Mouse (Mus musculus): ENCODE measurements around the gene Atrnl1.
"Not testable (repeated sequence)": the region's sequence is repeated elsewhere in the genome, so short reads cannot be mapped to it uniquely, and the experiment has no call there.

Gene Atrnl1

GRCm38 (mm10) chr19:57816221-57816996 lies 205.6 kb downstream of the Atrnl1 start:
- DNase-seq (ENCODE audit: low read depth, low spot score) = peak; percentile 28

GRCm38 (mm10) chr19:57817736-57818135 lies 206.9 kb downstream of the Atrnl1 start:
- no peak for DNase-seq (ENCODE audit: low read depth, low spot score)

- no peak for DNase-seq (ENCODE audit: low read depth, low spot score)
Observed at GRCm38 (mm10) chr19:57823446-57823845, 212.6 kb downstream of the Atrnl1 start.

- peak; percentile 7 for DNase-seq (ENCODE audit: low read depth, low spot score)
Observed at GRCm38 (mm10) chr19:57825271-57826207, 214.7 kb downstream of the Atrnl1 start.

GRCm38 (mm10) chr19:57833083-57833482 lies 222.2 kb downstream of the Atrnl1 start:
- DNase-seq (ENCODE audit: low read depth, low spot score) = no peak

GRCm38 (mm10) chr19:57837882-57838281 lies 227.0 kb downstream of the Atrnl1 start:
- DNase-seq (ENCODE audit: low read depth, low spot score) = no peak

GRCm38 (mm10) chr19:57838546-57838945 lies 227.7 kb downstream of the Atrnl1 start:
- no peak for DNase-seq (ENCODE audit: low read depth, low spot score)

- DNase-seq (ENCODE audit: low read depth, low spot score) = no peak
Observed at GRCm38 (mm10) chr19:57849915-57850314, 239.1 kb downstream of the Atrnl1 start.

- DNase-seq (ENCODE audit: low read depth, low spot score) = no peak
Observed at GRCm38 (mm10) chr19:57868350-57868749, 257.5 kb downstream of the Atrnl1 start.

- DNase-seq (ENCODE audit: low read depth, low spot score) = no peak
Observed at GRCm38 (mm10) chr19:57870871-57871270, 260.0 kb downstream of the Atrnl1 start.

GRCm38 (mm10) chr19:57876057-57876456 lies 265.2 kb downstream of the Atrnl1 start:
- DNase-seq (ENCODE audit: low read depth, low spot score) = peak; percentile 31

- no peak for DNase-seq (ENCODE audit: low read depth, low spot score)
Observed at GRCm38 (mm10) chr19:57877343-57877742, 266.5 kb downstream of the Atrnl1 start.

GRCm38 (mm10) chr19:57878583-57878982 lies 267.7 kb downstream of the Atrnl1 start:
- DNase-seq (ENCODE audit: low read depth, low spot score) = no peak

GRCm38 (mm10) chr19:57879841-57880240 lies 269.0 kb downstream of the Atrnl1 start:
- not testable (repeated sequence) for DNase-seq (ENCODE audit: low read depth, low spot score)

- DNase-seq (ENCODE audit: low read depth, low spot score) = no peak
Observed at GRCm38 (mm10) chr19:57881927-57882326, 271.1 kb downstream of the Atrnl1 start.

GRCm38 (mm10) chr19:57888871-57889270 lies 278.0 kb downstream of the Atrnl1 start:
- DNase-seq (ENCODE audit: low read depth, low spot score) = no peak

GRCm38 (mm10) chr19:57889741-57890140 lies 278.9 kb downstream of the Atrnl1 start:
- DNase-seq (ENCODE audit: low read depth, low spot score) = no peak

GRCm38 (mm10) chr19:57890954-57891353 lies 280.1 kb downstream of the Atrnl1 start:
- no peak for DNase-seq (ENCODE audit: low read depth, low spot score)

- no peak for DNase-seq (ENCODE audit: low read depth, low spot score)
Observed at GRCm38 (mm10) chr19:57894191-57894590, 283.4 kb downstream of the Atrnl1 start.

- DNase-seq (ENCODE audit: low read depth, low spot score) = no peak
Observed at GRCm38 (mm10) chr19:57900037-57900436, 289.2 kb downstream of the Atrnl1 start.

- no peak for DNase-seq (ENCODE audit: low read depth, low spot score)
Observed at GRCm38 (mm10) chr19:57909466-57909865, 298.6 kb downstream of the Atrnl1 start.

GRCm38 (mm10) chr19:57910650-57911049 lies 299.8 kb downstream of the Atrnl1 start:
- DNase-seq (ENCODE audit: low read depth, low spot score) = no peak
